Mouse (Mus musculus) common myeloid progenitor, adult 5-6 weeks (primary cell): Measurements from ENCODE around the gene Gm45837. TPM values are rescaled to one million over a fixed set of nuclear protein-coding genes. Genes with fewer than 3 reads are reported as not detected.

ENCODE experiments used
- ATAC-seq: replicated peaks from 2 replicates; pipeline ENCODE4 v1.8.0; 2016; ENCODE audit warnings: low read depth, mild to moderate bottlenecking, moderate TSS enrichment, inconsistent platforms; ENCODE audit not compliant: poor library complexity, severe bottlenecking
- total RNA-seq: library from RNA; stranded (forward); fragments of 200-1000, 187-1606 nt; gene quantifications from 2 replicates; pipeline ENCODE4 v1.2.3, GENCODE M21; 2017

The Gm45837 gene
- 6.5 TPM in 1 of 2 replicates, not detected in the other for total RNA-seq

- no peak for ATAC-seq
Observed at GRCm38 (mm10) chr7:101410267-101410936, at the start of gene Gm45837. TSS of gene Gm45837 (plus strand) at chr7:101410886.

- peak; percentile 16 for ATAC-seq
Observed at GRCm38 (mm10) chr7:101361021-101361420, 49.7 kb upstream of the Gm45837 start.

- no peak for ATAC-seq
Observed at GRCm38 (mm10) chr7:101361767-101362166, 48.9 kb upstream of the Gm45837 start.

GRCm38 (mm10) chr7:101362791-101363191 lies 47.9 kb upstream of the Gm45837 start:
- peak; percentile 75 for ATAC-seq

- no peak for ATAC-seq
Observed at GRCm38 (mm10) chr7:101363914-101364313, 46.8 kb upstream of the Gm45837 start.

DNA sequence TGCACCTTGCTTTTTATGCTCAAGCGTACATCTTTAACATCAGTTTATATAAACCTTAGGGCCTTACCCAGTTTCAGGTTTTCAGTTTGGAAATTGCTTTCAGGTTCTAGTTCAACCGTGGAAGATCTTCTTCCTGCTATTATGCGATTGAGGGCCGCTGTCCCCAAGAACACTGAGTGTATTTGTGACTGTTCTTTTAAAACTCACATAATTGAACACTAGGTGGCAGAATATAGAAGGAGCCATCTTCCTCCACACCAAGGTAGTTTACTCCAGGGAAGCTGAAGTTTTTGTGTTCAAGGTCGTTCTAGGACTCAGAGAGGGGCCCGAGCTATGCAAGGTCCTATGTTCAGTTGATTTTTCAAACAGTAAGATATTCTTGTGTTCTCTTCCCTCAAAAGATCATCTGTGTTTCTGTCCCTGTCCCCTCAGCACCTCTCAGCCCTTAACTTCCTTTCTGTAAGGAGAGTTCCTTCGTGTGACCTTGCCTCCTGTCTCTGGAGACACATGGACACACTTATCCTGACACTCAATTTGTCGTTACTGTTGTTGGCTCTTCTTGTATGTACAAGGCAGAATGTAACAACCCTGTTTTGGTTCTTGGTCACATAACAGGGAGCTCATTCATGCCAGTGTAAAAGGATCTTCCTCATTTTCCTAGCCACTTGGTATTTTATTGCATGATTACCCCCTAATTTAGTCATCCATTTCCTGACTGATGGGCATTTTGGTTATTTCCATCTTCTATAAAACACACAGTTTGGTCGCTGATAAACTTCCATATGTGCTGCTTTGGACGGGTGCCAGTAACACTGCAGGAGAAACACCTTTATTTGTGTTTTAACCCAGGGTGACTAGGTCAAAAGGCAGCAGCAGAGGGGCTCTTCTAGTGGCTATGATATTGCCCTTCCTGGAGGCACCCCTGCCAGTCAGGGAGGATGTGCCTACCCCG lies 42.5 kb upstream of the Gm45837 start:
- ATAC-seq, result peak; percentile 46; the same call in 1 of the 2 replicates

DNA sequence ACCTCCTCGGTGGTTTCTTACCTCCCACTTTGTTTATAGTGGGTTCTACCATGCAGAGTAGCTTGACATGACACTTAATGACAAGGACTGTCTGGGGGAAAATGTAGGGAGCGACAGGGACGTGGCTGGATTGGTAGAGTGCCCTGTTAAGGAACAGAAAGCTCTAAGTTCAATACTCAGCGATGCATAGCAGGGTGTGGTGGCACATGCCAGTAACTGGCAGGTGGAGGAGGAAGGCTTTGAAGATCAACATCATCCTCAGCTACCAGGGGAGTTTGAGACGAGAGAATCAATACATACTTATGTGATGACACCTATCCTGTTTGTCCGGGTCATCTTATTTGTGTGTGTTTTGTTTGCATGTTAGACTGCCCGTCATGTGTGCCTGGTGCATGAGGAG lies 41.0 kb upstream of the Gm45837 start:
- no peak for ATAC-seq

- no peak for ATAC-seq
Observed at GRCm38 (mm10) chr7:101373082-101373481, 37.6 kb upstream of the Gm45837 start.

DNA sequence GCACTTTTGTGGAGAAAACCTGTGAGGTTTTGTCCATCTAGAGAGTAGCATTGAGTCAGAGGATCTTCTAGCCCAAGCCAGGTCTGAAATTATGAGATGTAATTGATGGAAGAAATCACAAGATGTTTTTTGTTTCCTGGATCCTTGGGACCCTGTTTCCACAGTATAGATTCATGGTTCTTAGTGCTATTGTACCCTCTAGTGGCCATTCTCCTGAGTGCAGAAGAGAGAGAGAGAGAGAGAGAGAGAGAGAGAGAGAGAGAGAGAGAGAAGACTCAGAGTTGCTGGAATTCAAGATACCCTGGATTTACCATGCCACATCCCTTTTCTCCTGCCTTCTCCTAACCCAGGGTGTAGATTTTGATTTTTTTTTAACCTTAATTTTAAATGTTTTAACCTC lies 36.5 kb upstream of the Gm45837 start:
- peak; percentile 28; the same call in 1 of the 2 replicates for ATAC-seq

GRCm38 (mm10) chr7:101376701-101377340 lies 33.9 kb upstream of the Gm45837 start:
- no peak for ATAC-seq

DNA sequence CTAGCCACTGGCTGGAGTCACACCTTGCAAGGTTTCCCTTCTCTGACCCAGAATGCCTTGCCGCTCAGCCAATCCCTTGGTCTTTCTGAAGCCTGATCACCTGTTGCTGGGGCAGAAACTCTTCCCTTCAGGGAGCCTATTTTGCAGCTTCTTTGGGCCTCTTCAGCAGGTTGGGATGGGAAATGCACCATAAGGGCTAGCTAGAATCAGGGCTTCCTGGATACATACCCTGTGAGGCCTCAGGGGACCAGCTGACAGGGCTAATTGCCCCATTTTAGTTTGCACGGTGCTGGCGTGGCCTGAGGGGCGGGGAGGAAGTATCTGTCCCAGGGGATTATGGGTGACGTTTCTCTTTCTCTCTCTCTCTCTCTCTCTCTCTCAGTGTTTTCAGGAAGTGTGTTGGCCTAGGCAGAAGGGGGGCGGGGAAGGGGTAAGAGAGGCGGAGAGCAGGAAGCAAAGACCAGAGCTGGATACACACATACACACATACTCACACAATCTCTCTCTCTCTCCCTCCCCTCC lies 32.9 kb upstream of the Gm45837 start:
- ATAC-seq, result peak; percentile 59

- ATAC-seq, result no peak
Observed at GRCm38 (mm10) chr7:101378285-101378684, 32.4 kb upstream of the Gm45837 start.

GRCm38 (mm10) chr7:101378796-101379465 lies 31.8 kb upstream of the Gm45837 start:
- no peak for ATAC-seq

DNA sequence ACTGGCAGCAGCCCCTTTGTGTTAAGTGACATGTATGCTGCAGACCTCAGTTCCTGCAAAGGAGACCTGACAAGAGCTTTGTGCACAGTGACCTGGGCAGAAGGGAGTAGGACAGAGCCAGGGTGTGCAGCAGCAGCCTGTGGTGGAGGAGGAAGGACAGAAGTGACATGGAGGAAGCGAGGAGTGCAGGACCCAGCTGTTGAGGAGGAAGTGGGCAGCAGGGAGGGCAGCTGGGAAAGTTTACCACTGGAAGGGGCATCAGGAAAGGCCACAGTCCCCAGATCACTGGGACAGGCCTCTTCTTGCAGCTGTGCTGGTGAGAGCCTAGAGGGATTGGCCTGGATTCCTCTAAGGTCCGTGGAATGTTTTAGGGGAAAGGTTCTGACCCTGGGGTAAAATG lies 31.0 kb upstream of the Gm45837 start:
- ATAC-seq, result peak; percentile 30

GRCm38 (mm10) chr7:101381512-101381911 lies 29.2 kb upstream of the Gm45837 start:
- ATAC-seq, result no peak

- peak; percentile 64 for ATAC-seq
Observed at GRCm38 (mm10) chr7:101382378-101382777, 28.3 kb upstream of the Gm45837 start.

DNA sequence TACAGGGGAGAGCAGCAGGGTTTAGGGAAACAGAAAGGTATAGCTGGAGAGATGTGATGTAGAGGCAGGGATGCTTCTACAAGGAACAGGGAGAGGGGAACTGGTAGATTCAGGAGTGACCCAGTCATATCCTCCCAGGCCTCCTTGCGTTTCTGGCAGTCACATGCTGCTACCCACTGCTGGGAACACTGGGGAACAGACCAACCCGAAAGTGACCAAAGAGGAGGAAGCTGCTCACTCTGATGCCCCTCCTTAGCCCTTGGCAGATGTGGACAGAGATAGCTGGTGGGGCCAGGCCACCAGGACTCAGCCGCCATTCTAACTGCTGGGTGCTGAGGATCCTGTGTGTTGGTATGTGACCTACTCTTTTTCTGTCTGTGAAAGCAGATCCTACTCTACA lies 26.9 kb upstream of the Gm45837 start:
- peak; percentile 41 for ATAC-seq

GRCm38 (mm10) chr7:101384931-101385330 lies 25.8 kb upstream of the Gm45837 start:
- no peak for ATAC-seq

- ATAC-seq, result no peak
Observed at GRCm38 (mm10) chr7:101385331-101385733, 25.4 kb upstream of the Gm45837 start.
